Mouse (Mus musculus): Measurements from ENCODE around the gene Fkbp10.

Fkbp10 gene

GRCm38 (mm10) chr11:100414914-100415822 is at the start of gene Fkbp10:
Gene Fkbp10, plus strand, starts transcription at chr11:100415697.
- DNase-seq (ENCODE audit: low spot score in 2 of 2): no peak

DNA sequence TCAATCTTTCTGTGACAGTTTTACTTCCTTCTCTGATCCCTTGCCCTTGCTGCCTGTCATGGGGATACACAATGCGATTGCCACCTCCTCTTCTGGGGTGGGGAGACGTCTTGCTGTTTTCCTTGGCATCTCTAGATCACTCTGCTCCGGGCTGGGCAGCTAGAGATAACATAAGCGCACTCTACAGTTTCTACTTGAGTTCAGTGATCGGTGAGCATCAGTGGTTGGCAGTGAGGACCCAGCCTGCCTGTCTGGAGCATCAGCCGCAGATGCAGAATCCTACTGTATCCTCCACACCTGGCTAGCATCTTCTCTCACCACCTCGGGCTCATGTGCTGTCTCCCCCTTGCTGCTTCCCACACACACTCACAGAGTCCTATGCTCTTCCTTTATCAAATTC is 46.4 kb upstream of the Fkbp10 start:
- no peak for DNase-seq (ENCODE audit: low spot score in 2 of 2)

- DNase-seq (ENCODE audit: low spot score in 2 of 2): no peak
Observed at GRCm38 (mm10) chr11:100369822-100370221, 45.7 kb upstream of the Fkbp10 start.

- no peak for DNase-seq (ENCODE audit: low spot score in 2 of 2)
Observed at GRCm38 (mm10) chr11:100371981-100372558, 43.4 kb upstream of the Fkbp10 start.

GRCm38 (mm10) chr11:100375127-100375526 is 40.4 kb upstream of the Fkbp10 start:
- no peak for DNase-seq (ENCODE audit: low spot score in 2 of 2)

- no peak for DNase-seq (ENCODE audit: low spot score in 2 of 2)
Observed at GRCm38 (mm10) chr11:100376005-100376404, 39.5 kb upstream of the Fkbp10 start.

GRCm38 (mm10) chr11:100376746-100377389 is 38.6 kb upstream of the Fkbp10 start:
- DNase-seq (ENCODE audit: low spot score in 2 of 2): no peak

DNA sequence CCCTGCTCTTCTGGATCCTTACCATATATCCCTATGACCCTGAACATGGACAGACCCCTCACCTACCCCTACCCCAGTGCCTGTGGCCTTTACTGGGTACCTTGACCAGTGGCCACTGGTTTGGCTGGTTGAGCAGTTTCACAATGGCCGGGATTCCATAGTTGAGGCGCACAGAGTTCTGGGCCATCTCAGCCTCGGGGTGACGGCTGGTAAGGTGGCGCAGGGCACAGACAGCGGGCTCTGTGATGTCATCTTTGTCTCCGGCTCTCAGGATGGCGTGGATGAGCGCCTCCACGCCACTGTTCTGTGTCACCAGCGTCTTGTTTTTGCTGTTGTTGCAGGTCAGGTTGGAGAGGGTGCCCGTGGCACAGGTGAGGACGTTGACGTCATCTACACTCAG is 37.5 kb upstream of the Fkbp10 start:
- no peak for DNase-seq (ENCODE audit: low spot score in 2 of 2)

DNA sequence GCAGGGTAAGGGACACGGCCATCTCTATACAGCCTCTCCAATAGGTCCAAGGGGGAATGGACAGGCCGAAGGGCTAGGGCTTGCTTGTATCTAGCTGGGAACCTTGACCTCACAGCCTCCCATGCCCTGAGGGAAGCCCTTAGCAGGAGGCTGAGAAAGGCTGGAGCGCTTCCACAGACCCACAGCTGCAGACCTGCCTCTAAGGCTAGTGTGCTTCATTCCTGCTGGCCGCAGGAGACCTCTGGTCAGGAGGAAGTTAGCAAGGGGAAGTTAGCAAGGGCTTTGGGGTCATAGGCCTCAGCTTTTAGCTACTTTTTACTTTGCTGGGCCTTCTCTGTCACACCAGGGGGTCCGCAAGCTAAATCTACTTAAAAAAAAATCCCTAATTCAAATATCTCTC is 37.1 kb upstream of the Fkbp10 start:
- DNase-seq (ENCODE audit: low spot score in 2 of 2): no peak

GRCm38 (mm10) chr11:100379311-100379710 is 36.2 kb upstream of the Fkbp10 start:
- DNase-seq (ENCODE audit: low spot score in 2 of 2): no peak

DNA sequence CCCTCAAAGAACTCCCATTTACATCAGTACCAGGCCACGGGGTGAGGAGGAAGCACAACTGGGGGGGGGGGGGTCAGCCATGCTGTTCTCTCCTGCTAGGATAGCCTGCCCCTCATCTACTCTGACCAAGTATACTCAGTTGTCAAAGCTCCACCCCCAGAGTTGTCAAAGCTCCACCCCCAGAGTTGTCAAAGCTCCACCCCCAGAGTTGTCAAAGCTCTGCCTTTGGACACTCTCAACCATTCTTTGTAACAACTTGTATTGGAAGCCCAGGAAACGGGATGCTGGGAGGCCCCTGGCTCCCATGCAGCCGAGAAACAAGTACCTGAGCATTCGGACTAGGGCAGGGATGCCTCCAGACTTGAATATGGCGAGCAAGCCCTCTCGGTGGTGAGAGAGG is 32.8 kb upstream of the Fkbp10 start:
- no peak for DNase-seq (ENCODE audit: low spot score in 2 of 2)

GRCm38 (mm10) chr11:100385016-100385415 is 30.5 kb upstream of the Fkbp10 start:
- DNase-seq (ENCODE audit: low spot score in 2 of 2): no peak

DNA sequence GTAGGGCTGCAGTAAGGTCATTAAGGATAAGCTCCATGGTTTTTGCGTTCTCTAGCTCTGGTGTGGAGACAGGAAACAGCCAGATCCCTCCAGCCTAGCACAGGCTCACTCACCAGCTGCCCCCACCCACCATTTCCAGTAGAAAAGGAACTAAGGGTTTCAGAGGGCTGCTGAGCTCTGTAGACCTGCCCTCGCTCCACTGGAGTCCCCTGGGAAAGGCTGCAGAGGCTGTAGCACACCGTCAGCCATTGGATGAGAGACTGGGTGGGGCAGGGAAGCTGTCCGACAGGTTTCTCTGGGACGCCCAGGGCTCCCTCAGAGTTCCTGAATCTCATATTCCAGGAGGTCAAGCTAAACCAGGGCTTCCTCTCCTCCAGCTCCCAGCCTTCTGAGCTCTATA is 28.9 kb upstream of the Fkbp10 start:
- DNase-seq (ENCODE audit: low spot score in 2 of 2): no peak

- DNase-seq (ENCODE audit: low spot score in 2 of 2): no peak
Observed at GRCm38 (mm10) chr11:100387111-100387510, 28.4 kb upstream of the Fkbp10 start.

- DNase-seq (ENCODE audit: low spot score in 2 of 2): peak; percentile 35 to 55
Observed at GRCm38 (mm10) chr11:100387589-100388375, 27.7 kb upstream of the Fkbp10 start.

GRCm38 (mm10) chr11:100388588-100388987 is 26.9 kb upstream of the Fkbp10 start:
- DNase-seq (ENCODE audit: low spot score in 2 of 2): no peak

GRCm38 (mm10) chr11:100389931-100390445 is 25.5 kb upstream of the Fkbp10 start:
- no peak for DNase-seq (ENCODE audit: low spot score in 2 of 2)

GRCm38 (mm10) chr11:100391081-100391883 is 24.2 kb upstream of the Fkbp10 start:
- DNase-seq (ENCODE audit: low spot score in 2 of 2): no peak

GRCm38 (mm10) chr11:100391884-100392345 is 23.6 kb upstream of the Fkbp10 start:
- DNase-seq (ENCODE audit: low spot score in 2 of 2): no peak

DNA sequence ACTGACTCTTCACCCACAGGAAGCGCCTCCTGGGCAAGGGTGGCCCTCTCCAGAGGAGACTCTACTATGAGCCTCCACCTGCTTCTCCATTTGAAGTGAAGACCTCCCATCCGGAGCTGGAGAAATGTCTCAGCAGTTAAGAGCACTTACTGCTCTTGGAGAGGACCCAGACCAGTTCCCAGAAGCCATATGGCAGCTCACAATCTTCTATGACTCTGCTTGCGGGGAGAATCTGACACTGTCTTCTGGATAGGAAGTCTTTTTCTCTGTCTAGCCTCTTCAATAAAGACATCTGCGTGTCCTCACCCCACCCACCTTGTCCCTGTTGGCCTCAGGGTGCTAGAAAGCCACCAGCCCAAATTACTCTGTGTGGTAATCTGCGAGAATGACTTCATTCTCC is 22.5 kb upstream of the Fkbp10 start:
- no peak for DNase-seq (ENCODE audit: low spot score in 2 of 2)

DNA sequence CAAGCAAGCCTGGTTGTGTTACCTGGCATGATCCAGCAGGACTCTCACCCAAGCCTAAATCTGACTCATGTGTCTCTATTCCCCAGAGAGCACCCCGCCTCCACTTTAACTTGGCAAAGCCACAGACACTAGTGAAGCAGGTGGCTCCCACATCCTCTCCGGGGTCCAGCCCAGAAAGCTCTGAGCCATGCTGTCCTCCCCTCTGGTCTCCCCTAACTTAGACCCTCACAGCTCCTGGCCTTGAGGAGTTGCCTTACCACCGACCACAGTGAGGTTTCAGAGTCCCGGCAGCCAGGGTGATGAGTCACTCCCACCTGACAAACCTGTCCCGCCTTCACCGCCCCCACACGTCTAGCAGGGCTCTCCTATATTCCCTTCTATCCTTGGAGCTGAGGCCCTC is 21.8 kb upstream of the Fkbp10 start:
- peak in 1 of 2 experiments; percentile 44 for DNase-seq (ENCODE audit: low spot score in 2 of 2)

Measured in right cerebral cortex, adult 2 months (tissue).